Mouse (Mus musculus) testis, adult 2 months (tissue): Measurements from ENCODE around the gene Dock9. TPM values are rescaled to one million over a fixed set of nuclear protein-coding genes. Genes with fewer than 3 reads are reported as not detected.

Experiments
- H3K27ac ChIP-seq: fragments of 200-500 bp; 2 replicates; pipeline ENCODE4 v1.5.1; 2012; ENCODE audit warnings: low read depth, low read length; ENCODE audit not compliant: control insufficient read depth, insufficient read depth
- H3K27me3 ChIP-seq: fragments of 200-500 bp; 2 replicates; pipeline ENCODE4 v1.6.1; 2012; ENCODE audit warnings: mild to moderate bottlenecking, low read length, moderate library complexity; ENCODE audit not compliant: control insufficient read depth, insufficient read depth
- H3K36me3 ChIP-seq: fragments of 200-500 bp; 2 replicates; pipeline ENCODE4 v1.6.1; 2012; ENCODE audit warnings: mild to moderate bottlenecking, low read length; ENCODE audit not compliant: control insufficient read depth, insufficient read depth
- H3K4me1 ChIP-seq: fragments of 200-500 bp; 2 replicates; pipeline ENCODE4 v1.6.1; 2012; ENCODE audit warnings: low read length; ENCODE audit not compliant: control insufficient read depth, insufficient read depth
- H3K4me3 ChIP-seq: fragments of 200-500 bp; 2 replicates; pipeline ENCODE4 v1.5.1; 2012; ENCODE audit warnings: low read depth, mild to moderate bottlenecking, low read length, moderate library complexity, mixed read lengths; ENCODE audit not compliant: control insufficient read depth
- CTCF ChIP-seq: fragments of 200-500 bp; IDR thresholded peaks from 2 replicates; pipeline ENCODE4 v1.5.1; 2012; ENCODE audit warnings: low read depth, mild to moderate bottlenecking, inconsistent platforms, low read length, moderate library complexity; ENCODE audit not compliant: control insufficient read depth, insufficient read depth, insufficient replicate concordance
- POLR2A ChIP-seq: fragments of 200-500 bp; IDR thresholded peaks from 2 replicates; pipeline ENCODE4 v1.6.1; 2012; ENCODE audit warnings: low read depth, mild to moderate bottlenecking, inconsistent platforms, low read length, moderate library complexity; ENCODE audit not compliant: control insufficient read depth
- polyA plus RNA-seq: library from polyadenylated mRNA; depleted of rRNA; stranded (reverse); fragments of >200 nt; gene quantifications from 2 replicates; pipeline ENCODE4 v1.2.3, GENCODE M21; 2012

Gene Dock9
- polyA plus RNA-seq, 1 experiment = 4.6 TPM

DNA sequence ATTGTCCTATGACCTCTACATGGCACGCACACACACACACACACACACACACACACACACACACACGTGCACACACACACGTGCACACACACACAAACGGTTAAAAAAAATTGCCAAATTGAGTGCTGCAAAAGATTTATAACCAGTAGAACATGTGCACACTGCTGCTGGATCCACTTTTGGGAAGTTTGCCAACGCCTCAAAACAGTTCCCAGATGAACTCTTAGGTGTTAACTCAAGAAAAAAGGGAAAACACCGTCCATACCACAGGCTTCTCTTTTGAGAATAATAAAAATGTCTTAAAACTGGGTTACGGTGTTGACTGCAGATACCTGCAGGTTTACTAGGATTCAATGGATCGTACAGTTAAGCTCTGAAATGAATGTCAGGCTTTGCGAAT, 48.0 kb downstream of the Dock9 start:
- Histone ChIP-seq H3K36me3 (no peaks in the 10 kb centered on the region), H3K27me3 (no peaks in the 10 kb centered on the region), H3K4me3 (no peak overlapping the region), H3K27ac (no peak overlapping the region), H3K4me1 (no peaks in the 10 kb centered on the region)
- TF ChIP-seq POLR2A = no peak
- no peak for TF ChIP-seq CTCF

GRCm38 (mm10) chr14:121749084-121749483, 48.6 kb downstream of the Dock9 start:
- Histone ChIP-seq H3K4me3 (no peak overlapping the region), H3K36me3 (no peaks in the 10 kb centered on the region), H3K27me3 (no peaks in the 10 kb centered on the region), H3K4me1 (no peaks in the 10 kb centered on the region), H3K27ac (no peak overlapping the region)
- TF ChIP-seq POLR2A (no peak), CTCF (no peak)

DNA sequence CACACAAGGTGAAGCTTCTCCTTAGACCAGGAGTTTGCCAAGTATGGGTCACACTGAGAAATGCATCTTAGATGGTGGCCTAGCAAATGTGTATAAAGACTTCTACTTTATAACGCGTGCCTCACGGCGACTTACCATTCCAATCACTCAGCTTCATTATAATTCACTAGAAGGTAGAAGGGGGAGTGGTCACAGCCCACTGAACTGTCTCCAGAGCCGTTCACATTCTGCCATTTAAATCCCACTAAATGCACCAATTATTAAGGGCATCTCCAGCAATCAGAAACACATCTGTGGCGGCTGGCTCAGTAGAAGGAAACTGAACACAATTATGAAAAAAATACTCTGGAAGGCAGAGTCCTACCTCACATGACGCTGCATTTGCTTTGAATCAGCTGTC, 50.3 kb downstream of the Dock9 start:
- Histone ChIP-seq H3K36me3 (no peaks in the 10 kb centered on the region), H3K27ac (no peak overlapping the region)

GRCm38 (mm10) chr14:121743787-121744417, 53.7 kb downstream of the Dock9 start:
- Histone ChIP-seq H3K36me3 (no peaks in the 10 kb centered on the region), H3K4me1 (no peaks in the 10 kb centered on the region), H3K27ac (no peak overlapping the region), H3K27me3 (no peaks in the 10 kb centered on the region), H3K4me3 (no peak overlapping the region)
- no peak for TF ChIP-seq CTCF

More for the DNA sequence above, 50.3 kb downstream of the Dock9 start:
- TF ChIP-seq POLR2A (no peak), CTCF (no peak)
- no peaks in the 10 kb centered on the region for H3K4me1 ChIP-seq
- no peaks in the 10 kb centered on the region for H3K27me3 ChIP-seq
- no peak overlapping the region for H3K4me3 ChIP-seq

- no peaks in the 10 kb centered on the region for H3K36me3 ChIP-seq
- H3K4me3 ChIP-seq = no peak overlapping the region
- no peaks in the 10 kb centered on the region for H3K27me3 ChIP-seq
- no peak overlapping the region for H3K27ac ChIP-seq
- no peaks in the 10 kb centered on the region for H3K4me1 ChIP-seq
- TF ChIP-seq CTCF (no peak), POLR2A (no peak)
Measured at GRCm38 (mm10) chr14:121738431-121739403, 58.9 kb downstream of the Dock9 start.

- H3K4me1 ChIP-seq = no peaks in the 10 kb centered on the region; the same call in 1 of the 2 replicates
- H3K27ac ChIP-seq = no peak overlapping the region
- no peaks in the 10 kb centered on the region for H3K36me3 ChIP-seq
- no peak for TF ChIP-seq POLR2A
- no peak for TF ChIP-seq CTCF
- H3K27me3 ChIP-seq = no peaks in the 10 kb centered on the region
- no peak overlapping the region for H3K4me3 ChIP-seq
Measured at GRCm38 (mm10) chr14:121737277-121737676, 60.4 kb downstream of the Dock9 start.

- no peak for TF ChIP-seq POLR2A
- peak; percentile 19; the same call in 1 of the 2 replicates for TF ChIP-seq CTCF
- no peak overlapping the region for H3K27ac ChIP-seq
- H3K4me1 ChIP-seq = no peaks in the 10 kb centered on the region; the same call in 1 of the 2 replicates
- no peaks in the 10 kb centered on the region for H3K27me3 ChIP-seq
- H3K4me3 ChIP-seq = no peak overlapping the region
- H3K36me3 ChIP-seq = no peaks in the 10 kb centered on the region
Measured at GRCm38 (mm10) chr14:121735678-121736077, 62.0 kb downstream of the Dock9 start.
